Mouse (Mus musculus): Measurements from ENCODE around the gene Naa80. TPM values are rescaled to one million over a fixed set of nuclear protein-coding genes. Genes with fewer than 3 reads are reported as not detected.

Gene Naa80
- polyA plus RNA-seq, 1 experiment: 11.3 TPM

- TF ChIP-seq CTCF (IDR thresholded peaks at IDR 0.05; ENCODE audit: borderline replicate concordance, insufficient read depth, low read length) (peak; percentile 83), POLR2A (IDR thresholded peaks at IDR 0.05; ENCODE audit: low read depth, low read length) (peak; percentile 68)
- no peak overlapping the region for H3K27ac ChIP-seq (ENCODE audit: insufficient read depth, low read length)
- H3K4me3 ChIP-seq (ENCODE audit: insufficient read depth, low read length): no peak overlapping the region
- H3K4me1 ChIP-seq (ENCODE audit: control insufficient read depth, insufficient read depth, low read length): peaks cover 2% of the 10 kb centered on the region; the same call in 1 of the 2 replicates
Observed at GRCm38 (mm10) chr9:107612191-107612944, 33.7 kb downstream of the Naa80 start.

GRCm38 (mm10) chr9:107612945-107613569 is 34.4 kb downstream of the Naa80 start:
- Histone ChIP-seq H3K4me3 (ENCODE audit: insufficient read depth, low read length) (no peak overlapping the region), H3K4me1 (ENCODE audit: control insufficient read depth, insufficient read depth, low read length) (peaks cover 2% of the 10 kb centered on the region; the same call in 1 of the 2 replicates), H3K27ac (ENCODE audit: insufficient read depth, low read length) (peak overlapping the region; percentile 67)
- TF ChIP-seq POLR2A (IDR thresholded peaks at IDR 0.05; ENCODE audit: low read depth, low read length) (no peak), CTCF (IDR thresholded peaks at IDR 0.05; ENCODE audit: borderline replicate concordance, insufficient read depth, low read length) (no peak)

GRCm38 (mm10) chr9:107615035-107615434 is 36.3 kb downstream of the Naa80 start:
- TF ChIP-seq POLR2A (IDR thresholded peaks at IDR 0.05; ENCODE audit: low read depth, low read length) (no peak), CTCF (IDR thresholded peaks at IDR 0.05; ENCODE audit: borderline replicate concordance, insufficient read depth, low read length) (no peak)
- Histone ChIP-seq H3K4me1 (ENCODE audit: control insufficient read depth, insufficient read depth, low read length) (peaks cover 11% of the 10 kb centered on the region), H3K27ac (ENCODE audit: insufficient read depth, low read length) (no peak overlapping the region), H3K4me3 (ENCODE audit: insufficient read depth, low read length) (no peak overlapping the region)

GRCm38 (mm10) chr9:107617461-107617860 is 38.8 kb downstream of the Naa80 start:
- TF ChIP-seq POLR2A (IDR thresholded peaks at IDR 0.05; ENCODE audit: low read depth, low read length) (no peak), CTCF (IDR thresholded peaks at IDR 0.05; ENCODE audit: borderline replicate concordance, insufficient read depth, low read length) (no peak)
- Histone ChIP-seq H3K4me1 (ENCODE audit: control insufficient read depth, insufficient read depth, low read length) (peaks cover 21% of the 10 kb centered on the region), H3K27ac (ENCODE audit: insufficient read depth, low read length) (no peak overlapping the region), H3K4me3 (ENCODE audit: insufficient read depth, low read length) (no peak overlapping the region)

GRCm38 (mm10) chr9:107618098-107618497 is 39.4 kb downstream of the Naa80 start:
- TF ChIP-seq POLR2A (IDR thresholded peaks at IDR 0.05; ENCODE audit: low read depth, low read length) (no peak), CTCF (IDR thresholded peaks at IDR 0.05; ENCODE audit: borderline replicate concordance, insufficient read depth, low read length) (no peak)
- H3K4me3 ChIP-seq (ENCODE audit: insufficient read depth, low read length): no peak overlapping the region

GRCm38 (mm10) chr9:107618778-107619545 is 40.3 kb downstream of the Naa80 start:
- no peak overlapping the region for H3K4me3 ChIP-seq (ENCODE audit: insufficient read depth, low read length)
- TF ChIP-seq CTCF (IDR thresholded peaks at IDR 0.05; ENCODE audit: borderline replicate concordance, insufficient read depth, low read length): no peak
- peak overlapping the region; percentile 28 for H3K27ac ChIP-seq (ENCODE audit: insufficient read depth, low read length)
- peaks cover 21% of the 10 kb centered on the region for H3K4me1 ChIP-seq (ENCODE audit: control insufficient read depth, insufficient read depth, low read length)

More at GRCm38 (mm10) chr9:107618098-107618497, 39.4 kb downstream of the Naa80 start:
- H3K27ac ChIP-seq (ENCODE audit: insufficient read depth, low read length): no peak overlapping the region
- peaks cover 21% of the 10 kb centered on the region for H3K4me1 ChIP-seq (ENCODE audit: control insufficient read depth, insufficient read depth, low read length)

- TF ChIP-seq POLR2A (IDR thresholded peaks at IDR 0.05; ENCODE audit: low read depth, low read length) (no peak), CTCF (IDR thresholded peaks at IDR 0.05; ENCODE audit: borderline replicate concordance, insufficient read depth, low read length) (no peak)
- Histone ChIP-seq H3K4me1 (ENCODE audit: control insufficient read depth, insufficient read depth, low read length) (peaks cover 24% of the 10 kb centered on the region), H3K27ac (ENCODE audit: insufficient read depth, low read length) (peak overlapping the region; percentile 28; the same call in 1 of the 2 replicates), H3K4me3 (ENCODE audit: insufficient read depth, low read length) (no peak overlapping the region)
Observed at GRCm38 (mm10) chr9:107619546-107619879, 40.8 kb downstream of the Naa80 start.

GRCm38 (mm10) chr9:107620954-107621353 is 42.3 kb downstream of the Naa80 start:
- TF ChIP-seq CTCF (IDR thresholded peaks at IDR 0.05; ENCODE audit: borderline replicate concordance, insufficient read depth, low read length) (no peak), POLR2A (IDR thresholded peaks at IDR 0.05; ENCODE audit: low read depth, low read length) (no peak)
- Histone ChIP-seq H3K4me3 (ENCODE audit: insufficient read depth, low read length) (no peak overlapping the region), H3K27ac (ENCODE audit: insufficient read depth, low read length) (no peak overlapping the region), H3K4me1 (ENCODE audit: control insufficient read depth, insufficient read depth, low read length) (peaks cover 28% of the 10 kb centered on the region)

- H3K27ac ChIP-seq (ENCODE audit: insufficient read depth, low read length): no peak overlapping the region
- H3K4me3 ChIP-seq (ENCODE audit: insufficient read depth, low read length): no peak overlapping the region
Observed at GRCm38 (mm10) chr9:107624539-107624938, 45.9 kb downstream of the Naa80 start.

More at GRCm38 (mm10) chr9:107624539-107624938, 45.9 kb downstream of the Naa80 start:
- no peak for TF ChIP-seq CTCF (IDR thresholded peaks at IDR 0.05; ENCODE audit: borderline replicate concordance, insufficient read depth, low read length)
- TF ChIP-seq POLR2A (IDR thresholded peaks at IDR 0.05; ENCODE audit: low read depth, low read length): no peak
- peaks cover 35% of the 10 kb centered on the region for H3K4me1 ChIP-seq (ENCODE audit: control insufficient read depth, insufficient read depth, low read length)

Data from embryonic fibroblast, embryonic 13.5 days (primary cell).